Mouse (Mus musculus) testis, adult 2 months (tissue): Measurements from ENCODE around the gene Ubb.
"Not testable (repeated sequence)": the region's sequence is repeated elsewhere in the genome, so short reads cannot be mapped to it uniquely, and the experiment has no call there.

Experiments used
- CTCF ChIP-seq: fragments of 200-500 bp; IDR thresholded peaks from 2 replicates; pipeline ENCODE4 v1.5.1; 2012; ENCODE audit warnings: low read depth, mild to moderate bottlenecking, inconsistent platforms, low read length, moderate library complexity; ENCODE audit not compliant: control insufficient read depth, insufficient read depth, insufficient replicate concordance
- POLR2A ChIP-seq: fragments of 200-500 bp; IDR thresholded peaks from 2 replicates; pipeline ENCODE4 v1.6.1; 2012; ENCODE audit warnings: low read depth, mild to moderate bottlenecking, inconsistent platforms, low read length, moderate library complexity; ENCODE audit not compliant: control insufficient read depth

- TF ChIP-seq CTCF, POLR2A: not testable (repeated sequence)
Observed at GRCm38 (mm10) chr11:62508365-62508764, 42.6 kb upstream of the Ubb start.
